21 mouse cellular contexts compared by ENCODE assay signal in the genomic region with DNA sequence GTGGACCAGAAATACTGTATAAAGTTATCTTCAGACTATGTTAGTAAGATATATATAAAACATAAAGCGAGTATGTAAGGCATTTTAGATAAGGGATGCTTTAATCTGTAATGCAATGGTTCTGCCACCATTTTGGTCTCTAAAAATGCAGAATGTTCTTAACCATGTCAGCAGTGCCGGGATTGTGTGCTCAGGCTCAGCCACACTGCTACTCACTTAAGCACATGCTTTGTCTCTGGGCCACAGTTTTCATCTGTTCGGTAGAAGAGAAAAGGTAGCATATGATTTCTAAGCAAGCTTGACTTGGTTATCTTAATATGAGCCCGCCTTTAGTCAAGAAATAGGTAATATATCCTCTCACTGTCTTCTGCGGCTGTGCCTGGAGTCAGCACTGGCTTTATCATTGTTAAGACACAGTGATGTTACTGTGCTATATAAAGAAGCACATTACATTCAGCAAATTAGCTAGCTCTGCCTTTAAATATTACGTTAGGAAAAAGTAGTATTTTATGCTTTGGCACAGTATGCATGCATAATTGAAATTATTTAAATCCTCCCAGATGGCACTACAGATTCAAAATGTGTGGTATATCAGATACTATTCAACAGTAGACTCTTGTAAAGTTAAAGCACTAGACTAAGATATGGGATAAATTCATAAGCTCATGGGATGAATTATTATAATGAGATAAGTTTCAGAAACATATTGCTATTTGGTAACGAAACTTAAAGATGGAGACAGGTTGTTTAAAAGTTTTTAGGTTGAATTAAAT.
"Had no signal": no experiment of that assay in that cellular context is flagged by ENCODE, and none has a peak within 500 bp of the region (broad histone marks: within the 10 kb centered on the region; RNA-seq: fewer than 3 reads in every experiment).

No protein-coding gene starts in this region.

- H3K4me2 ChIP-seq: limb, embryonic 12.5 days; limb, embryonic 15.5 days; liver, embryonic 11.5 days; lung, embryonic 14.5 days; midbrain, embryonic 12.5 days; midbrain, embryonic 15.5 days; neural tube, embryonic 12.5 days; neural tube, embryonic 15.5 days had no signal

- H3K4me1 ChIP-seq: limb, embryonic 12.5 days; limb, embryonic 15.5 days; midbrain, embryonic 12.5 days; midbrain, embryonic 15.5 days; neural tube, embryonic 12.5 days; neural tube, embryonic 15.5 days had no signal

- H3K9me3 ChIP-seq: limb, embryonic 12.5 days; limb, embryonic 15.5 days; midbrain, embryonic 12.5 days; midbrain, embryonic 15.5 days; neural tube, embryonic 12.5 days; neural tube, embryonic 15.5 days had no signal

- DNase-seq: kidney, postnatal 14 days; kidney, postnatal 4 days; left cerebral cortex, postnatal 4 days; liver, postnatal 0 days; lung, embryonic 14.5 days; right cerebral cortex, adult 18-20 months; right cerebral cortex, postnatal 14 days; right cerebral cortex, postnatal 4 days; thymus, postnatal 14 days; thymus, postnatal 4 days had no signal

- H3K36me3 ChIP-seq: limb, embryonic 15.5 days; midbrain, embryonic 12.5 days; midbrain, embryonic 15.5 days; neural tube, embryonic 12.5 days; neural tube, embryonic 15.5 days had no signal

- H3K4me3 ChIP-seq: limb, embryonic 12.5 days; limb, embryonic 15.5 days; midbrain, embryonic 12.5 days; midbrain, embryonic 15.5 days; neural tube, embryonic 12.5 days; neural tube, embryonic 15.5 days had no signal

- H3K27ac ChIP-seq: limb, embryonic 12.5 days; limb, embryonic 15.5 days; liver, embryonic 14.5 days; macrophage; midbrain, embryonic 12.5 days; midbrain, embryonic 15.5 days; neural tube, embryonic 12.5 days; neural tube, embryonic 15.5 days; stomach, postnatal 0 days had no signal

- H3K9ac ChIP-seq: limb, embryonic 12.5 days; limb, embryonic 15.5 days; liver, embryonic 14.5 days; liver, postnatal 0 days; lung, embryonic 14.5 days; midbrain, embryonic 12.5 days; midbrain, embryonic 15.5 days; neural tube, embryonic 12.5 days; neural tube, embryonic 15.5 days had no signal

- H3K27me3 ChIP-seq: limb, embryonic 12.5 days; limb, embryonic 15.5 days; midbrain, embryonic 12.5 days; midbrain, embryonic 15.5 days; neural tube, embryonic 12.5 days; neural tube, embryonic 15.5 days had no signal

- ATAC-seq: liver, postnatal 0 days; lung, postnatal 0 days; midbrain, embryonic 15.5 days had no signal
